Mouse (Mus musculus): ENCODE data around the gene Sdhc. TPM values are rescaled to one million over a fixed set of nuclear protein-coding genes. Genes with fewer than 3 reads are reported as not detected.
A peak's percentile ranks its signal among the peaks of the same experiment; 100 is the strongest.
"Not testable (repeated sequence)": the region's sequence is repeated elsewhere in the genome, so short reads cannot be mapped to it uniquely, and the experiment has no call there.

Sdhc gene
- polyA plus RNA-seq, 1 experiment from 2014 or later, result 218 TPM

DNA sequence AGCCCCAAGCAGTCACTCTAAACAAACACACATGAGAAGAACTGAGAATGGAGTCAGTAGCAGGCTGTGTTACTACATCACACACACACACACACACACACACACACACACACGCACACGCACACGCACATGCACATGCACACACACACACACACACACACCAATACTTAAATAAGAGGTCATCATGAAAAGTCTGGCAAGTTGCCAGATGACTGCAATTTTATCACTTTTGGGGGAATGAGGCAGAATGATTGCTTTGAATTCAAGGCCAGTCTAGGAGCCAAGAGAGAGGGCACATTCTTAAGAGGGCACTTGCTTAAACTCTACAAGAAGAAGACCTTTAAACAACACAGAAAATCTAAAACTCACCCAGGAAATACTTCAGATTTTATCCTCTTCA lies 12.1 kb upstream of the Sdhc start:
- Histone ChIP-seq H3K9me3 (no peaks in the 10 kb centered on the region), H3K27me3 (peaks cover 42% of the 10 kb centered on the region), H3K4me2 (no peak overlapping the region), H3K4me3 (replicated peaks) (no peak overlapping the region), H3K36me3 (replicated peaks) (no peaks in the 10 kb centered on the region), H3K4me1 (peaks cover 9% of the 10 kb centered on the region), H3K27ac (no peak overlapping the region), H3K9ac (no peak overlapping the region)
- WGBS, result 93% methylated on average over 3 of the region's 3 CpGs
- ATAC-seq (ENCODE audit: low FRiP score), result no peak

DNA sequence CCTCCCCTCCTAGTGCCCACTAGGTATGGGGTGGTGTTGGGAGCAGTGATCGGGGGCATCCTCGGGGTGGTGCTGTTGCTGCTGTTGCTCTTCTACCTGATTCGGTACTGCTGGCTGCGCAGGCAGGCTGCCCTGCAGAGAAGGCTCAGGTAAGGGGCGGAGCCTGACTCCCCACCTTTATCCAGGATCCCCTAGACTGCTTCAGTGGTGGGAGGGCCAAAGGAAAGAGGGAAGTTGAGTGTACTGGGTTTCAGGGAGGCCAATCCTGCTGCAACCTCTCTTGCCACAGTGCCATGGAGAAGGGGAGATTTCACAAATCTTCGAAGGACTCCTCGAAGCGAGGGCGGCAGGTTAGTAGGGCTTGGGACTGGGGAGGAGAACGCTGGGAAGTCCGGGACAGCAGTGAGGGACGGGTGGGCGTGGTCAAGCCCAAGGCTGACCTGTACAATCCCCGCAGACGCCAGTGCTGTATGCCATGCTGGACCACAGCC lies 9.1 kb upstream of the Sdhc start:
- Histone ChIP-seq H3K4me3 (replicated peaks) (peak overlapping the region; percentile 16), H3K4me2 (peak overlapping the region; percentile 46), H3K27ac (no peak overlapping the region), H3K4me1 (peaks cover 9% of the 10 kb centered on the region), H3K9me3 (no peaks in the 10 kb centered on the region), H3K27me3 (peaks cover 62% of the 10 kb centered on the region), H3K9ac (0 out of 2 replicates have a peak overlapping the region, but pooled peaks have one; percentile 21), H3K36me3 (replicated peaks) (no peaks in the 10 kb centered on the region)
- 4% methylated on average over 15 of the region's 15 CpGs for WGBS
- ATAC-seq (ENCODE audit: low FRiP score), result no peak

DNA sequence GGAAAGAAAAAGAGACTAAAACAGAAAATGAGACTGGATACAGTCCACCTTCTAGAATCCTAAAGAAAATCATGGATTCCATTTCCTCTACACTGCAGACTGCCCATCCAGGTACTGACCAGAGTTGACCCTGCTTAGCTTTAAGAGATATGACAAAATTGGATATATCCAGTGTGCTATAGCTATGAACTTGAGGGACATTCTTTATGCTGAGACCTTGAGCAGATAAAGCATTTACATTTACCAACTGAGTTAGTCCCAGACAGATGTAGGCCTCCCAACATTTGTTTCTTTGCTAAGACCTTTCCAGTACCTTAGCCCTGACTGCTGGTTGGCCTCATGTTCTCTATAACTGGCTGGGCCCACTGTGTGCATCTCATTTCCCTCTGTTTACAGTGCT lies 7.6 kb upstream of the Sdhc start:
- peaks cover 9% of the 10 kb centered on the region for H3K4me1 ChIP-seq
- H3K27me3 ChIP-seq, result peaks cover 60% of the 10 kb centered on the region

DNA sequence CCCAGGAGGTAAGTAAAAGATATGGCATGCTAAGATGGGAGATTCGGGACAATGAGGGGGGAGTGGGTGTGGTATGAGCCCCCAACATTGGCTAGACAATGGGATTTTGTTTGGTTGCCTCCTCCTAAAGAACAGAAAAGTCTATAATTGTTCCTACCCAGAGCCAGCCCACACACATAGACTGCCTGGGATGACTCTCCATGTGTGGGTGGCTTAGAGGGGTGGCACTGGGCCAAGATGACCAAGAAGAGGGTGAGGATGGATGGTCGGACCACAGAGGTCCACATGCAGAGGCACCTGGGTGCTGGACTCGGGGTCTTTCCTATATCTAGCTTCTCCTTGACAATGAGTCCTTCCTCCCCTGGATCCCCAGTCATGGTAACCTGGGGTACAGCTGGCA lies 6.2 kb upstream of the Sdhc start:
- no peak for ATAC-seq (ENCODE audit: low FRiP score)
- Histone ChIP-seq H3K4me3 (replicated peaks) (no peak overlapping the region), H3K9me3 (no peaks in the 10 kb centered on the region), H3K4me2 (no peak overlapping the region), H3K4me1 (peaks cover 9% of the 10 kb centered on the region), H3K27me3 (peaks cover 59% of the 10 kb centered on the region), H3K36me3 (replicated peaks) (no peaks in the 10 kb centered on the region), H3K9ac (no peak overlapping the region), H3K27ac (no peak overlapping the region)
- WGBS, result 66% methylated on average over 3 of the region's 3 CpGs

More for the DNA sequence above, 7.6 kb upstream of the Sdhc start:
- no peak overlapping the region for H3K9ac ChIP-seq
- no peaks in the 10 kb centered on the region for H3K36me3 ChIP-seq (replicated peaks)
- no peak overlapping the region for H3K4me3 ChIP-seq (replicated peaks)
- H3K27ac ChIP-seq, result no peak overlapping the region
- no peak for ATAC-seq (ENCODE audit: low FRiP score)
- H3K4me2 ChIP-seq, result no peak overlapping the region
- H3K9me3 ChIP-seq, result no peaks in the 10 kb centered on the region

DNA sequence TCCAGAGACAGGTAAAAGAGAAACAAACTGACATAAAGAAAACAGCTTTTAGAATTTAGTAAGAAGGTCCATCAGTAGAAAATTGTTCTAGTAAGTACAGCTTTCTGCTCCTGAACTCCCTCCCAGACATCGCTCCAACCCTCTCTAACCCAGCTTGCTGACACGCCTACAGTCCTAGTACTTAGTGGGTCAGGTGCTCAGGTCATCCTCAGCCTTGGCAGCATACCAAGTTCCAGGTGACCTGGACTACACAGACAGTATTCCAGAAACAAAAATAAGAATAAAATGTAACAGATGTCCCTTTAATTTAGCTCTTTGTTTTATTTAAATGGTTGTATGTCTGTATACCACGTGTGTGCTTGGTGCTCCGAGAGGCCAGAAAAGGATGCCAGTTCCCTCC lies 1.6 kb upstream of the Sdhc start:
- 84% methylated on average over 4 of the region's 4 CpGs for WGBS
- Histone ChIP-seq H3K4me3 (replicated peaks) (no peak overlapping the region), H3K9ac (no peak overlapping the region), H3K27me3 (peaks cover 20% of the 10 kb centered on the region), H3K36me3 (replicated peaks) (no peaks in the 10 kb centered on the region), H3K27ac (no peak overlapping the region), H3K4me2 (no peak overlapping the region), H3K4me1 (peaks cover 12% of the 10 kb centered on the region), H3K9me3 (no peaks in the 10 kb centered on the region)
- ATAC-seq (ENCODE audit: low FRiP score), result no peak

DNA sequence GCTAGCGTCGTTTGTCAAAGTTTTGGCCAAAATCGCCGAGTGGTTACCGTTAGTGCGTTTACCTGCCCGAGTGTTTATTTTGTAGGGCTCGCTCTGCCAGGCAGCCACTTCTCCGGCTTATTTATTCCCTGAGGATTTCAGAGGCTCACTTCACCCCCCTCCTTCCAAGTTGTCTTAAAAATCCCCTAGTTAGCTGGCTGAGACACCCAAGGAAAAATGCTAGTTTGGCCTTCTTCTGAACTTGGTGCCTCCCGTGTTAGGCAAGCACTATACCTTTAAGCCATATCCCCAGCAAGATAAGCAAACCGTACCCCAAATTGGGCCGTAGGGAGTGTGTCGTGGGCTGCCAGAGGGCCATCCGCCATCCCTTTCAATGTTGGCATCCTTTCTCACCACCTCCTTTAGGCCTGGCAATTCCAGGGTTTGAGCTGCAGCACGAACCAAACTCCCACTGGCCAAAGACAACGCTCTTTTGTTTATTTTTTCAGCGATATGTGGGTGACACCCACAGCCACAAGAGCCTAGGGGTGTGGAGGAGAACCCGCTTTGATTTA lies 512 bp upstream of the Sdhc start:
- H3K9me3 ChIP-seq, result no peaks in the 10 kb centered on the region
- H3K4me1 ChIP-seq, result peaks cover 12% of the 10 kb centered on the region
- peak overlapping the region; percentile 81 for H3K4me3 ChIP-seq (replicated peaks)
- H3K27me3 ChIP-seq, result peaks cover 9% of the 10 kb centered on the region
- H3K9ac ChIP-seq, result peak overlapping the region; percentile 65
- peak; percentile 28 for ATAC-seq (ENCODE audit: low FRiP score)
- peak overlapping the region; percentile 19; the same call in 1 of the 2 replicates for H3K27ac ChIP-seq
- H3K36me3 ChIP-seq (replicated peaks), result peaks cover 1% of the 10 kb centered on the region; the same call in 1 of the 2 replicates
- WGBS, result 7% methylated on average over 18 of the region's 18 CpGs
- H3K4me2 ChIP-seq, result peak overlapping the region; percentile 88

DNA sequence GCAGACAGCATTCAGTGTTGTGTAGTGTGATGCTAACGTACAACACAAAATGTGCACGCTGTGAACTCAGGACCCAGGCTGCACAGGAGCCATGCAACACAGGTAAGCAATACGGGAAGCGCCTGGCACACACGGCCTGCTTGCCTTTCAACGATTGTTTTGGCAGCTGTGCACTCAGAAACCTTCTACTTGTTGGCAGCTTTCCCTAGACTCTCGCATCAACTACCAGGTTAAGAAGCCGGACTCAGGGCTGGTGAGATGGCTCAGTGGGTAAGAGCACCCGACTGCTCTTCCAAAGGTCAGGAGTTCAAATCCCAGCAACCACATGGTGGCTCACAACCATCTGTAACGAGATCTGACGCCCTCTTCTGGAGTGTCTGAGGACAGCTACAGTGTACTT lies 7.4 kb downstream of the Sdhc start:
- H3K36me3 ChIP-seq (replicated peaks), result peaks cover 53% of the 10 kb centered on the region
- H3K4me1 ChIP-seq; H3K4me2 ChIP-seq; H3K9ac ChIP-seq; H3K27me3 ChIP-seq; H3K27ac ChIP-seq; H3K4me3 ChIP-seq (replicated peaks); H3K9me3 ChIP-seq; ATAC-seq (ENCODE audit: low FRiP score): not testable (repeated sequence)
- 81% methylated on average over 11 of the region's 11 CpGs for WGBS

DNA sequence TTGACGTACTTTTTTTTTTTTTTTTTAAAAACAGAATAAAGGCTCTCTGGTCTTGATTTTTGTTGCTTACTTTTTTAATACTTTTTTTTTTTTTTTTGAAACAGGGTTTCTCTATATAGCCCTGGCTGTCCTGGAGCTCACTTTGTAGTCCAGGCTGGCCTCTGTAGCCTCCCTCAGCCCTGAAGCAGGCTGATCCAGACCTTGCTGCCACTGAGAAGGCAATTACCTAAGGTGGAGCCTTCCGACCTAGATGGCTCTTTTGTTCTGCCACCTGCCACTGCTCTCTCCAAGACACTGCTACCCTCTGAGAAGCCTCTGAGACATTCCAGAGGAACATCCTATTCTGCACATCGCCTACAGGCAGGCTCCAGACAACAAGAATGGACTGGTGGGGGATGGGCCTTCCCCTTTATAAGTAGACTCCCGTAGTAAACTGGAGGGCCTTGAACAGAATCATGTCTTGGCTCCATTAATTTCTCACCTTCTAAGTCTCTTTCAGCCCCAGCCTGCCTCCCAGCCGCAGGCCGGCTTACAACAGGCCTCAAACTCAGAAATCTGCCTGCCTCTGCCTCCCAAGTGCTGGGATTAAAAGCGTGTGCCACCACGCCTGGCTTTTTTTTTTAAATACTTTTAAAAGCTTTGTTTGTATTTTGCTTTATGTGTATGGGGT lies 12.8 kb downstream of the Sdhc start:
- H3K4me1 ChIP-seq; H3K9me3 ChIP-seq; H3K4me2 ChIP-seq; H3K9ac ChIP-seq; H3K27me3 ChIP-seq; ATAC-seq (ENCODE audit: low FRiP score); H3K4me3 ChIP-seq (replicated peaks); H3K27ac ChIP-seq: not testable (repeated sequence)
- H3K36me3 ChIP-seq (replicated peaks), result peaks cover 76% of the 10 kb centered on the region
- 95% methylated on average over 8 of the region's 8 CpGs for WGBS

DNA sequence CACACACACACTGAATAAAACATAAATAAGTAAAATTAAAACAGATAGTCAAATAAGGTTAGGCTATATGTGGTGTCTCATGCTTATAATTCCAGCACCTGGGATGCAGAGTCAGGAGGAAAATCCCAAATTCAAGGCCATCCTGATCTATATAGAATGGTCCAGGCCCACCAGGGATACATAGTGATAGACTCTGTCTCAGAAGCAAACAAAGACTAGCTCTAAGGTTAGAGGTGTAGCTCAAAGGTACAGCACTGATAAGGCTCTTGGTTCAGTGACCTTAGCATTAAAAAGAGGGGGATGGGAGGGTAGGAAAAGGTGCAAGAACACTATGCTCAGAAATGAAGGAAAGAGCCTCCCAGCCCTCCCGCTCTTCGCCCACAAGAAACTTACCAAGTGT lies 14.8 kb downstream of the Sdhc start:
- no peaks in the 10 kb centered on the region for H3K27me3 ChIP-seq
- no peak overlapping the region for H3K9ac ChIP-seq
- H3K36me3 ChIP-seq (replicated peaks), result peaks cover 72% of the 10 kb centered on the region
- H3K9me3 ChIP-seq, result no peaks in the 10 kb centered on the region
- no peak overlapping the region for H3K27ac ChIP-seq
- 100% methylated on average over 2 of the region's 2 CpGs for WGBS
- no peak overlapping the region for H3K4me2 ChIP-seq
- no peaks in the 10 kb centered on the region for H3K4me1 ChIP-seq
- ATAC-seq (ENCODE audit: low FRiP score), result no peak
- no peak overlapping the region for H3K4me3 ChIP-seq (replicated peaks)

DNA sequence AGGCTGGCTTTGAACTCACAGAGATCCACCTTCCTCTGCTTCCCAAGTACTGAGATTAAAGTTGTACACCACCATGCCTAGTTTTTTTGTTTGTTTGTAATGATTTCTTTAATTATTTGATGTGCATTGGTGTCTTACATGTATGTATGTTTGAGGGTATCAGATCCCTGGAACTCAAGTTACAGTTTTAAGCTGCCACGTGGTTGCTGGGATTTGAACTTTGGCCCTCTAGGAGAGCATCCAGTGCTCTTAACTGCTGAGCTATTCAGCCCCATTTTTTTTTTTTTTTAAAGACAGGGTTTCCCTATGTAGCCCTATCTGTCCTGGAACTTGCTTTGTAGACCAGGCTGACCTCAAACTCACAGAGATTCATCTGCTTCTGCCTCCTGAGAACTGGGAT lies 19.4 kb downstream of the Sdhc start:
- peaks cover 82% of the 10 kb centered on the region for H3K36me3 ChIP-seq (replicated peaks)
- H3K4me1 ChIP-seq, result no peaks in the 10 kb centered on the region
- H3K4me2 ChIP-seq, result no peak overlapping the region
- H3K9ac ChIP-seq, result no peak overlapping the region
- ATAC-seq (ENCODE audit: low FRiP score), result no peak
- H3K27ac ChIP-seq, result no peak overlapping the region
- no peak overlapping the region for H3K4me3 ChIP-seq (replicated peaks)
- H3K27me3 ChIP-seq, result no peaks in the 10 kb centered on the region
- H3K9me3 ChIP-seq, result no peaks in the 10 kb centered on the region
- WGBS, result 87% methylated on average over 1 of the region's 1 CpGs

DNA sequence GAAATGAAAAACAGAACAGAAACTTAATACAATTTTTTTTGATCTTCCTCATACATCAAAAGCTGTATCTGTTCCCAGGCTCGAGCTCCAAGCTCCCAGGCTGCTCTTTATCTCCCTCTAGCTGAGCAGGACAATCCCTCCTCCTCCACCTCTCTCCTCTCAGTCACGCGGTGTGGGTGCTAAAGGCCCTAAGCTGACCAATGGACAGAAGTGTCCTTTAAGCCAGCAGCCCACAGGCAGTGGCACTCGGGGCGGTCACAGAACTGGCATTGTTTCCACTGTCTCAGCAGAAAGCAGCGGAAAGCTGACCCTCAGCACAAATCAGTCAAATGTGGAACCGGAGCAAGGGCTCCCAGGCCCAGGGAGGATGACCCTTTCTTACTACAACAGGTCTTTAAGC lies 21.2 kb downstream of the Sdhc start:
- H3K36me3 ChIP-seq (replicated peaks), result peaks cover 64% of the 10 kb centered on the region
- ATAC-seq (ENCODE audit: low FRiP score), result no peak
- H3K27ac ChIP-seq, result no peak overlapping the region
- H3K4me3 ChIP-seq (replicated peaks), result no peak overlapping the region
- no peak overlapping the region for H3K9ac ChIP-seq
- 53% methylated on average over 7 of the region's 7 CpGs for WGBS
- no peaks in the 10 kb centered on the region for H3K4me1 ChIP-seq
- H3K4me2 ChIP-seq, result no peak overlapping the region
- no peaks in the 10 kb centered on the region for H3K9me3 ChIP-seq
- no peaks in the 10 kb centered on the region for H3K27me3 ChIP-seq

DNA sequence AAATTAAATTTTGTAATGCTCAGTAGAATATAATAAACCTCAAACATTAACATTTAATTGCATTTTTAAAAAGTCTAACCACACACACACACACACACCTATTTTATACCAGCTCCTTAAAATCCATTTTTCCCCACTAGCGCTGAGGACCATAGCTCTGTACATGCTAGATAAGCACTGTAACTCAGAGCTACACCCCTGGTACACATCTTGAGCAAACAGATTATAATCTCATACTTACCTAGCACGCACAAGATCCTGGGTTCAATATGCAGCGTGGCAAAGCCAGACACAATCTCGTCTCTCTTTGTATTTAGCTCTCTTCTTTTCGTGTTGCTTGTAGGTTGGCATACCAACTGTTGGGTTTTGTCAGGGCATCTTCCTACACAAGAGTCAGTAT lies 26.0 kb downstream of the Sdhc start:
- Histone ChIP-seq H3K9me3 (no peaks in the 10 kb centered on the region), H3K36me3 (replicated peaks) (peaks cover 24% of the 10 kb centered on the region), H3K27me3 (no peaks in the 10 kb centered on the region), H3K27ac (no peak overlapping the region), H3K4me1 (no peaks in the 10 kb centered on the region), H3K4me2 (no peak overlapping the region), H3K4me3 (replicated peaks) (no peak overlapping the region), H3K9ac (no peak overlapping the region)
- 89% methylated on average over 5 of the region's 5 CpGs for WGBS
- ATAC-seq (ENCODE audit: low FRiP score), result no peak

DNA sequence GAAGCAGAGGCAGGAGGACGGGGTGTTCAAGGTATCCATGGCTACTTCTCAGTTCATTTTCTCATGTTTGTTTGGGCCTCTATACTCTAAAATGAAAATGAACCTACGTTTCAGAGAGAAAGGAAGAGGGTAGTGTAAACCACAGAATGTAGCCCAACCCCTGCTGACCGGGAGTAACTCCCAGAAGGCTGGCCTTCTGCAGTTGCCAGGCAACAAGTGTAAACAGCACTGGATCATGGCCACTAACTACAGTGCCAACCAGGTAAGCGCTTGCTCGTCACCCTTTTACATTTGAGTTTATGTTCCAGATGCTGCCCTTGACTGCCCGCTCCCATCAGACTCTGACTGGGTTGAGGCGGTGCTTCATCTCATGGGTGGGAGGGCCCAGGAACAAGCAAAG lies 27.5 kb downstream of the Sdhc start:
- Histone ChIP-seq H3K27me3 (no peaks in the 10 kb centered on the region), H3K27ac (no peak overlapping the region), H3K9ac (no peak overlapping the region), H3K36me3 (replicated peaks) (peaks cover 11% of the 10 kb centered on the region; the same call in 1 of the 2 replicates), H3K4me2 (no peak overlapping the region), H3K4me3 (replicated peaks) (no peak overlapping the region), H3K9me3 (no peaks in the 10 kb centered on the region), H3K4me1 (no peaks in the 10 kb centered on the region)
- WGBS, result 41% methylated on average over 7 of the region's 7 CpGs
- ATAC-seq (ENCODE audit: low FRiP score), result no peak

All from forebrain, embryonic 12.5 days (tissue).